Mouse (Mus musculus) MEL (cell line): ENCODE data around the gene Gm28374.

Experiments used
- BHLHE40 ChIP-seq: IDR thresholded peaks from 2 replicates; pipeline ENCODE4 v1.6.1; 2012; ENCODE audit warnings: low read depth, mild to moderate bottlenecking, inconsistent platforms, low read length, improper control_type of control experiment, borderline replicate concordance
- GATA1 ChIP-seq: IDR thresholded peaks from 2 replicates; pipeline ENCODE4 v1.6.1; 2011; ENCODE audit warnings: low read depth, low read length, improper control_type of control experiment
- HCFC1 ChIP-seq: IDR thresholded peaks from 2 replicates; pipeline ENCODE4 v1.6.1; 2012; ENCODE audit warnings: low read depth, mild to moderate bottlenecking, inconsistent platforms, low read length, improper control_type of control experiment, moderate library complexity
- JUND ChIP-seq: IDR thresholded peaks from 2 replicates; pipeline ENCODE4 v1.6.1; 2011; ENCODE audit warnings: low read depth, mild to moderate bottlenecking, improper control_type of control experiment, low read length
- MAFK ChIP-seq: IDR thresholded peaks from 2 replicates; pipeline ENCODE4 v1.6.1; 2011; ENCODE audit warnings: low read depth, mild to moderate bottlenecking, low read length, improper control_type of control experiment, borderline replicate concordance
- MYB ChIP-seq: IDR thresholded peaks from 2 replicates; pipeline ENCODE4 v1.6.1; 2011; ENCODE audit warnings: mild to moderate bottlenecking, low read depth, low read length, improper control_type of control experiment
- NELFE ChIP-seq: IDR thresholded peaks from 2 replicates; pipeline ENCODE4 v1.6.1; 2011; ENCODE audit warnings: low read depth, low read length, improper control_type of control experiment
- POLR2A ChIP-seq, 2 experiments: IDR thresholded peaks; 2 replicates each; pipeline ENCODE4 v1.6.1; 2011 to 2012; ENCODE audit warnings: low read length in 2 of 2, mild to moderate bottlenecking in 2 of 2, control low read depth in 1 of 2, improper control_type of control experiment in 1 of 2, low read depth in 1 of 2, moderate library complexity in 1 of 2; ENCODE audit not compliant: control insufficient read depth in 1 of 2, insufficient read depth in 1 of 2, poor library complexity in 1 of 2
- TCF12 ChIP-seq: IDR thresholded peaks from 2 replicates; pipeline ENCODE4 v1.6.1; 2014; ENCODE audit warnings: low read depth, mild to moderate bottlenecking, inconsistent platforms, low read length, improper control_type of control experiment, moderate library complexity
- USF2 ChIP-seq, 2 experiments: IDR thresholded peaks; 2 replicates each; pipeline ENCODE4 v1.6.1; 2011 to 2012; ENCODE audit warnings: improper control_type of control experiment in 2 of 2, low read length in 2 of 2, borderline replicate concordance in 1 of 2, inconsistent platforms in 1 of 2, low read depth in 1 of 2, mild to moderate bottlenecking in 1 of 2; ENCODE audit not compliant: insufficient read depth in 1 of 2
- ZC3H11A ChIP-seq: IDR thresholded peaks from 2 replicates; pipeline ENCODE4 v1.6.1; 2012; ENCODE audit warnings: low read depth, mild to moderate bottlenecking, inconsistent platforms, low read length, improper control_type of control experiment
- ZNF384 ChIP-seq: IDR thresholded peaks from 2 replicates; pipeline ENCODE4 v1.6.1; 2012; ENCODE audit warnings: low read depth, mild to moderate bottlenecking, inconsistent platforms, low read length, improper control_type of control experiment

GRCm38 (mm10) chr19:6061641-6062302, 20.3 kb downstream of the Gm28374 start:
- TF ChIP-seq JUND: no peak
- TF ChIP-seq MYB: no peak
- no peak for TF ChIP-seq MAFK
- TF ChIP-seq TCF12: no peak
- no peak for TF ChIP-seq ZC3H11A
- TF ChIP-seq ZNF384: no peak
- peak; percentile 20 to 52; a peak in 1 of 4 replicates for TF ChIP-seq POLR2A (IDR thresholded peaks at IDR 0.05; ENCODE audit: control insufficient read depth in 1 of 2, insufficient read depth in 1 of 2, low read depth in 1 of 2, low read length in 2 of 2, poor library complexity in 1 of 2)
- no peak for TF ChIP-seq GATA1
- TF ChIP-seq HCFC1: no peak
- no peak for TF ChIP-seq BHLHE40
- TF ChIP-seq USF2 (IDR thresholded peaks at IDR 0.05; ENCODE audit: borderline replicate concordance in 1 of 2, insufficient read depth in 1 of 2, low read depth in 1 of 2, low read length in 2 of 2): no peak
- TF ChIP-seq NELFE: peak; percentile 46
